Mouse (Mus musculus) NIH3T3 (cell line): ENCODE data around the gene Radil.
A peak's percentile ranks its signal among the peaks of the same experiment; 100 is the strongest.

Source experiments
- DNase-seq: peaks from one replicate; pipeline ENCODE4 v3.0.0-alpha.2; 2012; ENCODE audit warnings: low read depth

The Radil gene

GRCm38 (mm10) chr5:142537286-142537685 is 13.6 kb downstream of the Radil start:
- DNase-seq: no peak

DNA sequence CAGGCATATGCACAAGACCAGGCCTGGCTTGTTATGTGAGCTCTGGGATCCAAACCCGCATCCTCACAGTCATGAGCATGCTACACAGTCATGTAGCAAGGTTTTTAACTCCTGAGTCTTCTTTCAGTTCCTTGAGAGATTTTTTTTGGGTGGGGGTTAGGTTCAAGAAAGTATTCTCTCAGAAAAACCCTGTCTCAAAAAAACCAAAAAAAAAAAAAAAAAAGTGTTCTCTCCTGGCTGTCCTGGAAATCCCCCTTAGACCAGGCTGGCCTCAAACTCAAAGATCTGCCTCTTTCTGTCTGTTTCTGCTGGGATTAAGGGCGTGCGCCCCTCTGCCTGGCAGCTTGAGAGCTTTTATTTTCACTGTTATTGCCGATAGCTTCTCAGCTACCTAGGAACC is 15.5 kb downstream of the Radil start:
- no peak for DNase-seq

DNA sequence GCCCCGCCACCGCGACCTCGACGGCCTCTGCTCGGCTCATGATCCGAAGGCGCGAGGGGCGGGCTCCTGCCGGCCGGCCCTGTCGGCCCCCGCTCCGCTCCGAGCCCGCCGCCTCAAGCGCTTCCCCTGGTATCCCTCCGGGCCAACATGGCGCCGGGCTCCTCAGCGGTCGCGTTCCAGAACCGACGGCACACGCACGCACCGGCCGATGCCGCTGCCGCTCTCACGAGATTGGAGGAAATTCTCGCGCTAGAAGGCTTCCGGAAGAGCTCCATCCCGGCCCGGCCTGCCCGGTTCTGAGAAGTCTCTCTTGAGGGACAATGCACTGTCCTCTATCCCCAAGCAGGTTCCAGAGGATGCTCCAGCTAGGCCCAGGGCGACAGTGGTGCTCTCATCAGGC is 21.0 kb downstream of the Radil start, which contains the start of gene Papolb:
Papolb (minus strand) TSS at position 162 of the 400 bp plus-strand sequence.
- no peak for DNase-seq

- DNase-seq: no peak
Observed at GRCm38 (mm10) chr5:142524711-142525464, 26.0 kb downstream of the Radil start.

DNA sequence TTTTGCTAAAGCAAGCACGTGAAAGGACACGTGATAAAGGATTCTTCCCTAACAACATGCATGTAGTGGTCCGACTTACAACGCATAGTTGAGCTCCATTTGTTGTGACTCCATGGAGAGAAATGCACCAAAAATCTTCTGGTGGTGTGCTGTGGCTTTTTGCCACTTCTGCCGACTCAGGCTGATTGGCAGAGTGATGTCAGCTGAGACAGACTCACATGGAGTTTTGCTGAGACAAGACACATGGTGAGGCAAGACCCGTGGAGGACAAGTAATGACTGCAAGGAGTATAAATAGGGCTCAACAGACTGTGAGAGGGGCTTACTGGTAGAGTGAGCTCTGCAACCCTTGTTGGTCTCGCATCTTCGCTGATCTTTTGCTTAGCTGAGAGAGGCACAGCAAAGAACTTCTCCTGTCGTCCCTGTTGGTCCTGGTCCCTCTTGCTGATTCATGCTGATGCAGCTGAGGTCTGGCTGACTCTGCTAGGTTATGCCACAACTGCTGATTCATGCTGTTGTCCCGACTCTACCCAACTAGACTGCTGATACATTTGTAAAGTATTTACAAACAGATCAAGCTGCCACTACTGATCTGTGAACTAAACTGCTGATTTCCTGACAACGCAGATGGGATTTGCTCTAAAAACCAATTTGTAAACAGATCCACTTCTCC is 29.6 kb downstream of the Radil start:
- peak; percentile 63 for DNase-seq

DNA sequence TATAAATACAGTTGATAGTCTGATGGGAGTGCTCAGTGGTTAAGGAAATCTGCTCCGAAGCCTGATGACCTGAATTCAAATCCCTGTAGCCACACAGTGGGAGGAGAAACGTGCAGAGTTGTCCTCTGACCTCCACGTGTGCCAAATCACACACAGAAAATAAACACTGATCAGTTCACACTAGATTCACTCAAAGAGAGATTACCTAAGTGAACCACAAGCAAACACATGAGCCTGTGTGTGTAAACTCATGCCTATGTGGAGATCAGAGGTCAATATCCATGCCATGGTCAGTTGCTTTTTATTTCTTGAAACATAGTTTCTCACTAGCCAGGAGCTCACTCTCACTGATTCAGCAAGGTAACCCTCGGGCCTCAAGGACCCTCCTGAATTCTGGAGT is 30.5 kb downstream of the Radil start:
- no peak for DNase-seq

DNA sequence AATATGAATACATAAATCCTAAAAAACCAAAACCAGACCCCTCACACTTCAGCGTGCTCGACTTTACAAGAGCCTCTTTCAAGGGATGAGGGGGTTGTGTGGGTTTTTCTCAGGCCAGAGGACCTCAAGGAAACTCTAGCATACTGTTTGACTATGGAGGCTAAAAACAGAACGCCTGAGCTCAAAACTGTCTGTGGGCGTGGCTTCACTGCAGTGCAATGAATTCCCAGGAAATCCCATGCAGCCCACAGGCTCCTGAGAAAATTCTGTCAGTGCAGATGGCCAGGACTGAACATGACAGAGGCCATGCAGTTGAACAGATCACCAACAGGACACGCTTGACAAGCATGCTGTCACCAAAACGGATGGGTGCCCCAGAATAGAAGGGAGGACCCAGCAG is 31.9 kb downstream of the Radil start:
- DNase-seq: no peak

- no peak for DNase-seq
Observed at GRCm38 (mm10) chr5:142512112-142512511, 38.8 kb downstream of the Radil start.

DNA sequence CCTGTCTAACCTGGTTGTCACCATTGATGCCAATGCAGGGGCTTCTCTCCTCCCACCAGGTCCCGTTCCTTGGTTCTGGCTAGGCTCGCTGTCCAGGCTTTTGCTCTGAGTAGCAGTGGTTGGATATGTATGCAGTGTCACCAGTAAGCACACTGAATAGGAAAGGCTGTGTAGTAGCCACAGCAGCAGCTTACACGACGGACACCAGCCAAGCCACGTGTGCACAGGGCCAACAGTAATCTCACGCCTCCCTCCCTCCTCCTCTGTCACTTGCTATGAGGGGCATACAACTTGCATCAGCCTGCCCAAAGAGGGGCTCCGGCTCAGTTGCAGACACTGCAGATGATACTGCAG is 40.9 kb downstream of the Radil start:
- no peak for DNase-seq

DNA sequence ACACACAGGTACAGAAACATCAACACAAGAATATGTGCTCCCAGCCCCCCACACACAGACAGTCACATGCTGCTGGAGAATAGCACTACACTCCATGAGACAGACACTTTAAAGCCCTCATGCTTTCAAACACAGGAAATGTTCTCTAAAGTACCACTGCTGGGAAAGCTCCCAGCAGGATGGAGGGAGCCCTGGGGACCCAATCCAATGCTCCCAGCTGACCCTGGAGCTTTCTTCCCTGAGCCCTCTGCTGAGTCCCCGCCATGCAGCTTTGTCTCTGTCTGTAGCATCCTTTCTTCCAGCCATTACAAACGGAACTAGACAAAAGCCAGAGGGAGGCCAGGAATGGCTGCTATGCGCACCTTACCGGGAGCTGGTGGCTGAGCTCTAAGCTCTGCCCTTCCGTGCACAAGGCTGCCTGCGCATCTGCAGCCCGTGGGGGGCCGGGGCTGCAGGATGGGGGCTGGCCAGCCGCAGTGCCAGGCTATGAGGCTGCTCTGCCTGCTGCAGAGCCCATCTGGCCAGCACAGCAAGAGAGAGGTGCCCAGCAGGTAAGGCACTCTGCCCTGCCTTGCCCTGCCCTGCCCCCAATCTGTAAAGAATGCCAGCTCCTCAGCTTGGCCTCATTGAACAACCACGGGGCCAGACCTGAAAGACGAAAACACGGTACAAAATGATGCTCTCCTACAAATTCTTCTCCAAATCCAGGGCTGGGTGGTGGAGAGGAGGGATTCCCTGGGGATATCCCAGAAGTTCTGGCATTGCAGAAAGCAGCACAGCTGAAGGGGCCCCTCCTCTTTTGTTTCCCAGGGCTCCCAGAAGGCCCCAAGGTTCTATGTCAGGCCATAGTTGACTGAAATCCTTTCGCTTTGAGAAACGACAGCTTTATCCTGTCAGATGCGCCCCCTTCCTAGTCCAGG is 41.5 kb downstream of the Radil start:
- DNase-seq: no peak

DNA sequence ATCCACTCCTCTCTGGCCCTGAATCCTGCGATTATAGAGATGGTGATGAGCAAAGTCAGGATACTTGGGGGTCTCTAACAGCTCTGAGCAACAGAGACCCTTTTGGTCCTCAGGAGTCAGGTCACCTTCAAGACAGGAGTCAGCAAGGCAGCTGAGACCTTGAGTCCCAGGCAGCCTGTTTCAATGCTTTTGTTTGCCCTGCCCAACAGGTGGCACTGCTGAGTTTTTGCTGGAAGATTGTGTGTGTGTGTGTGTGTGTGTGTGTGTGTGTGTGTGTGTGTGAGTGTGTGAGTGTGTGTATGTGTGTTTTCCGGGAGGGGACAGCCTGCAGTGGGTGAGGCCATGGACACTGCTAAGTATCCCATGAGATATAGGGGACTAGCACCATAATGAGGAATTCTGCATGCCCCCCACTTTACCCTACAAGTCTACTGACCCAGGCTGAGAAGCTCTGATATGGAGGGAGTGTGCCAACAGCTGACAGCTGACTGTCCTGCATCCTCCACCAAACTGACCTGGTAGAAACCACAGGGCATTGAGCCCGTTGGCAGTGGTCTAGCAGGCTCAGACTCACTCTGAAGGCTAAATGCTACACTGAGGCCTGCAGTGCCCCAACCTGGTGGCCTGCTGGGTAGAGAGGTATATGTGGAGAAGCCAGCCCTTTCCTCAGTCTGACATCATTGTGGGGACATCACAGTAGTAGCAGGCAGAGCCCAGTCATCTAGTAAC is 45.0 kb downstream of the Radil start:
- DNase-seq: peak; percentile 66

DNA sequence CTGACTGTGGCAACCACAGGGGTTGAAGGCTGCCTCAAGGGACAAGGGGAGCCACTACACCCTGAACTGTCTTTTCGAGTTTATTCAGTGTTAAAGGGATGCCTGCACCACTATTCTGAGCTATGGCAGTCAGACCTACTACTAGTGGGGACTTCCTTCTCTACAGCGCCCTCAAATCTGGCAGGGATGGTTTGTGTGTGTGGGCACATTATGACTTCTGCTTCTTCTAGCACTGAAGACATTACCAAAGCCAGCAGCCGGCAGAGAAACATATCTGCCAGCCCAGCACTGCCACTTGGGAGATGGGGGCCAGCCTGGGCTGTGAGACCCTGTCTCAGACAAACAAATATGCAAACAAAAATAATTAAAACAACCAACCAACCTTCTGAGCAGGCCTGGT is 46.7 kb downstream of the Radil start:
- no peak for DNase-seq

GRCm38 (mm10) chr5:142502414-142502813 is 48.5 kb downstream of the Radil start:
- DNase-seq: peak; percentile 95

DNA sequence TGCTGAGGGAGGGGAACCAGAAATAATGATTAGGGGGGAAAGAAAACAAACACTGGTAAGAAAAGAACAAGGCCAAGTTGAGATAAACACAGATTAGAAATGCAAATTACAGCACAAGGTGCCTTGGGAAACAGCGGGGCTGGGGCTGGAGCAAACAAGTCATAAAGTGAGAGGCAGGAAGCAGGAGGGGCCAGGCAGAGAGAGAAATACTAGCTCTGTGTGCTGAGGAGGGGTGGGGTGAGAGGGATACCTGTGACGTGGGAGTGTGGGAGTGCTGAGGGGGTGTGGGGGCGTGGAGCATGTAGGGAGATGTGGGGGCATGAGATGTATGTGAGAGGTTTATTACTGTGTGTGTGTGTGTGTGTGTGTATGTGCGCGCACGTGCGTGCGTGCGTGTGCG is 50.0 kb downstream of the Radil start:
- DNase-seq: no peak

DNA sequence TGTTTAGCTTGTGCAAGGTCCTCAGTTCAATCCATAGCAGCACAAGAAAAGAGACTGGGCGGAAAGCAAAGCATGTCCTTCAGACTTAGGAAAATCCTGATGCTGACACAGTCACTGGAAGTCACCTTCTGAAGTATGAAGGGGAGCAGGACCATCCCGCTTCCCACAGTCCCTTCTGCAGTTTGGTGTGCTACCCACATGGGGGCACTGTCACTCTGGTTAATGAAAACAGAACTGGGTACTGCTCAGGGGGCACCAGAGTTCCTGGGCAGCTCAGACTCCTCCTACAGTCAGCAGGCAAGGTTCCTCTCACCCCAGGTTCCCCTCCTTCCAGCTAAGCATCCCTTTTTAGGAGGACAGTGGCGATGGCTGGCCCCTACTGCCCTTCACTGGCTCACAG is 51.9 kb downstream of the Radil start:
- DNase-seq: peak; percentile 72

DNA sequence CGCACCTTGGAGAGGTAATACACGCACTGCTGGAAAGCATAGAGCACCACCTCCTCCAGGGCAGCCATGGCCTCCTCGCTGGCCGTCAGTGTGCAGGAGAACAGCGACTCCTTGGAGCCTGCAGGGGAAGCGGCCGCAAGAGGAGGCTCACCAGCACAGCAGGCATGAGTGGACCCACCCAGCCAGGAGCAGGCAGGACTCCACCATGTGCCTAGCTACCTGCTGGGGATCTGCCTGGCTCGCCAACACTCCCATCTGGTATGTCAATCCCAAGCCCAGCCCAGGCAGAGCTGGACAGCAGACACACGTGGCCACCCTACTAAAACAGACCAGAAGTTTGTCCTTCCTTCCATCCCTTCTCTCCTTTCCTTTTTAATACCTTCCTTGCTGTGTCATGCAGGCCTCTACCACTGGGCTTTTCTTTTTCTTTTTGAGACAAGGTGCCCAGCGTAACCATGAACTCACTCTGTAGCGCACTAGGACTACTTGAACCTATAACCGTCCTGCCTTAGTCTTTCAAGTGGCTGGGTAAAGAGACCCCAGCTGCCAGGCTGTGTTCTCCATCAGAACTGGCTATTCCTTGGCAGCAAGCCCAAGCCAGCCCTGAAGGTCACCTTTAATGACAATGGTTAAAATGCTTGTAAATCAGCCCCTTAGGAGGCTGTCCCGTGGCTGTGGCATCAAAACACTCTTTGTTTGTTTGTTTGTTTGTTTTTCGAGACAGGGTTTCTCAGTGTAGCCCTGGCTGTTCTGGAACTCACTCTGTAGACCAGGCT is 55.4 kb downstream of the Radil start:
- DNase-seq: no peak

- no peak for DNase-seq
Observed at GRCm38 (mm10) chr5:142493307-142493706, 57.6 kb downstream of the Radil start.

DNA sequence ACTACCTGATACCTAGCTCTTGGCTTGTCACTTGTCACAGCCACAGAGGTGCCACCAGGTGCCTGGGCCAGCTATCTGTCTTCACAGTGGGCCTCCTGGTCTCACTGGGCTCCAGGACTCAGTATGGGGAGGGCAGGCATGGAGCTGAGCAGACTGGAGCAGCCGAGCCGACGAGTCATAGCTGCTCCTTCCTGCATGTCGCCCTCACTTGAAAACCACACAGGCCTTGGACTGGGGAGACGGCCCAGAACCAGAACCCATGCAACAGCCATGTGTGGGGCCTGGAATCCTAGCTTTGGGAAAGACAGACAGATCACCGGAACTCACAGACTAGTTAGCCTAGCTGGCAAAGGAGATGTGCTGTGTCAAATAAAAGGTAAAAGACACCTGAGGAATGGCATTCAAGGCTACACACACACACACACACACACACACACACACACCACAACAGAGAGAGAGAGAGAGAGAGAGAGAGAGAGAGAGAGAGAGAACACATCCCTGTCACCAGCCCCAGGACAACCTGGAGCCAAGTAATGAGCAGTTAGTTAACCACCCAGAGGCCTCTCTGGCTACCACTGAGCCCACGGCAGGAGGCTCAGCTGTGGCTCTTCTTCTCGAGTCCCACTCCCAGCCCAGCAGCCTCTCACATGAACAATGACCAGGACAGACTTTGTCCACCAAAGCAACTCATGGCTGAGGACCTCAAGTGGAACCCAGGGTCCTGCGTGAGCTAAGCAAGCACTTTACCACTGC is 60.8 kb downstream of the Radil start:
- DNase-seq: peak; percentile 66

DNA sequence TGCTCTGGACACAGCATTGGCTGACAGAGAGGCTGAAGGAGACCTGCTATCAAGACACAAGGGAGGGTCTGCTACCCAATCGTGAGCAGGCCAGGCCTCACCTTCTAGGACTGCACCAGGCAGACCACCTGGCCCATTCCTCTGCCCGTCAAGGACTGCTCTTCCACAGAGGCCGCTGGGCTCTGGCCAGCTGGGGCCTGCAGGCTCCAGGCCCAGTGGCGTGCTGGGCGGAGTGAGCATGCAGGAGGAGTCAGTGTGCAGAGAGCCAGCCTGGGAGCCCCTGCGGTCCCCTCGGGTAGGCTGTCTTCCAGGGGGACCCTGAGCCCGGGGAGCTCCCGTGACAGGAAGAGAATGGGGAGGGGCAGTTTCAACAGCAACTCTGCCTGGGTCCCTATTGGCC is 64.2 kb downstream of the Radil start:
- DNase-seq: no peak

GRCm38 (mm10) chr5:142483581-142483980 is 67.3 kb downstream of the Radil start:
- no peak for DNase-seq
